Mouse (Mus musculus): ENCODE measurements around the gene Myrip.
"Not testable (repeated sequence)": the region's sequence is repeated elsewhere in the genome, so short reads cannot be mapped to it uniquely, and the experiment has no call there.

Gene Myrip

GRCm38 (mm10) chr9:120331048-120331447, 29.7 kb downstream of the Myrip start:
- not testable (repeated sequence) for DNase-seq (ENCODE audit: low read depth, low spot score)

- no peak for DNase-seq (ENCODE audit: low read depth, low spot score)
These were observed 36.9 kb downstream of the Myrip start for GRCm38 (mm10) chr9:120338172-120338571.

DNA sequence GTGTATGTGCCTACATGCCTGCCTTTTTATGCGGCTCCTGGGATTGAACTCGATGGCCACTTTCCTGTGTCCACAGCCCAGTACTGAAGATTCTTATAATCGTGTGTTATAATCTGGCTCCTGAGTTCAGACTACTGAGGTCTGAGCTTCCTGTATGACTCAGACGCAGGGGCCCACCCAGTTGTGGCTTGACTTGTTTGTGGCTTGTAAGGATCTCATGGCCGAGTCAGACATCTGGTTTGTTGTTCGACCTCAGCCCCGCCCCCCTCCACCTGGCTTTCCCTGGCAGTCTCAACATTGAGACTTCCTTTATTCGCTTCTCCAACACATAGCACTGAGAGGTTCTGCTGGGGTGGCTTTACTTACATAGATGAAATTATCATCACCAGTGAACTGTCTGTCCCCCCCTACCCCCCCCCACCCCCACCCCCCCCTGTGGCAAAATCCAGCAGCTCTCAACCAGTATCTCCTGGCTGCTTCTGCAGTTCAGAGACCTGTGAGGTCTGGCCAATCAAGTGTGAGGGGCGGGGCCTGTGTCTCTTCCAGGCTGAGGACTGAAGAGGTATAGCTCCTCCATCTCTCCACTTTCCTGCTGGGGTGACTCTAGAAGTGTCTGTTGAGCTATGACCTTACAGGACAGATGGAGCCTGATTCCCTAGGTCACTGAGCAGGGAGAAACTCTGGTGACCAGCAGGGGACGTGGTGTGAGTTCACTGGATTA, 38.8 kb downstream of the Myrip start:
- no peak for DNase-seq (ENCODE audit: low read depth, low spot score)

GRCm38 (mm10) chr9:120343123-120343790, 41.9 kb downstream of the Myrip start:
- no peak for DNase-seq (ENCODE audit: low read depth, low spot score)

- no peak for DNase-seq (ENCODE audit: low read depth, low spot score)
These were observed 44.4 kb downstream of the Myrip start for GRCm38 (mm10) chr9:120345651-120346151.

DNA sequence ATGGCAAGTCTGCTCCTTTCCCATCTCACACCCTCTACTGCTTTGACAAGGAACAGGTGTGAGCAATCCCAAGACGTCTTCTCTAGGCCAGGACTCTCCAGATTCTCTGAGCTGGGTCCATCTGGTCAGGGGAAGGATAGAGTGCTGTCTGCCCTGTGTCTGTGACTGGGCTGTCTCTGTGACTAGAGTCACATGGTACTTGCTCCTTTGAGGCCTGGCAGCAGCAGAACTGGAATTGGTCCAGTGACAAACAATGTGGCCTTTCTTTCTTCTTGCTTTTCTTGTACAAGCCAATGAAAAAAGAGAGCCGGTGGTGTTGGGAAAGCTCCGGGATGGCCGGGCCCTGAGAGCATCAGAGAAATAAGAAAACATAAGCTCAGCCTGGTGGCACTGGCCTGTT, 47.8 kb downstream of the Myrip start:
- DNase-seq (ENCODE audit: low read depth, low spot score): peak; percentile 17

DNA sequence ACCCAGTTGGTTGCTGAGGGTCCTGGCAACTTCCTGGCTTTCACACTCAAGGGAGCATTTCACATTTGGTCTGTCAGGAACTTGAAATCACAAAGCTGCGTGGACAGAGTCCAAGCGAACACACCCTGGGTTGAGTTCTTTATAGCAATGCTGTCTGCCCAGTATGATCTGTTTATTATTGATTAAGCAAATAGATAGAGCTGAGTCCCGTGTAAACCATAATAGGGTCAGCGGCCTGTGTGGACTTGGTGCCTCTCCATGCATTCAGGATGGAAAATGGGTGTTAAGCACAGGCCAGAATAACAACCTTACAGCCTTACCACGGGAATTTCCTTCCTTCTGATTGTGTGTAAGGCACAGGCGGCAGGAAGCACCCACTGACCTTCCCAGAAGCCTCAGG, 49.0 kb downstream of the Myrip start:
- no peak for DNase-seq (ENCODE audit: low read depth, low spot score)

- no peak for DNase-seq (ENCODE audit: low read depth, low spot score)
These were observed 49.7 kb downstream of the Myrip start for GRCm38 (mm10) chr9:120351061-120351460.

GRCm38 (mm10) chr9:120351474-120351873, 50.2 kb downstream of the Myrip start:
- DNase-seq (ENCODE audit: low read depth, low spot score): no peak

DNA sequence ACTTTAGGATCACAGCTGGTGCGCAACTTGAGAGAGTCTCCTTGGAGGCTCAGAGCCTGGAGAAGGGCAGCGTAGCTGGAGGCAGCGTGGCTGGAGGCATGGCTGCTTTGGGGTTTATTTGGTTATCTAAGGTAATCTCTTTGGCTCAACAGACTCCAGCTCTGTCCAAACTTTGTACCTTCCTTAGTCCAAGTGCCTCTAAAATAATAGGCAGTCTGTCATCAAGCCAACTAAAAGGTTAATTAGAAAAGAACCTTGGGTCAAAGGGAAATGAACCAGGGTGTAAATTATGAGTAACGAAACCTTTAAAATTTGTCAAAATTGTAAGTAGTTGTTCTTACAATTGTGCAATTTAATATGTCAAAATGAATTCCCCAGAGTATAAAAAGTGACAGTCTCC, 51.7 kb downstream of the Myrip start:
- DNase-seq (ENCODE audit: low read depth, low spot score): no peak

- no peak for DNase-seq (ENCODE audit: low read depth, low spot score)
These were observed 52.7 kb downstream of the Myrip start for GRCm38 (mm10) chr9:120353967-120354366.

DNA sequence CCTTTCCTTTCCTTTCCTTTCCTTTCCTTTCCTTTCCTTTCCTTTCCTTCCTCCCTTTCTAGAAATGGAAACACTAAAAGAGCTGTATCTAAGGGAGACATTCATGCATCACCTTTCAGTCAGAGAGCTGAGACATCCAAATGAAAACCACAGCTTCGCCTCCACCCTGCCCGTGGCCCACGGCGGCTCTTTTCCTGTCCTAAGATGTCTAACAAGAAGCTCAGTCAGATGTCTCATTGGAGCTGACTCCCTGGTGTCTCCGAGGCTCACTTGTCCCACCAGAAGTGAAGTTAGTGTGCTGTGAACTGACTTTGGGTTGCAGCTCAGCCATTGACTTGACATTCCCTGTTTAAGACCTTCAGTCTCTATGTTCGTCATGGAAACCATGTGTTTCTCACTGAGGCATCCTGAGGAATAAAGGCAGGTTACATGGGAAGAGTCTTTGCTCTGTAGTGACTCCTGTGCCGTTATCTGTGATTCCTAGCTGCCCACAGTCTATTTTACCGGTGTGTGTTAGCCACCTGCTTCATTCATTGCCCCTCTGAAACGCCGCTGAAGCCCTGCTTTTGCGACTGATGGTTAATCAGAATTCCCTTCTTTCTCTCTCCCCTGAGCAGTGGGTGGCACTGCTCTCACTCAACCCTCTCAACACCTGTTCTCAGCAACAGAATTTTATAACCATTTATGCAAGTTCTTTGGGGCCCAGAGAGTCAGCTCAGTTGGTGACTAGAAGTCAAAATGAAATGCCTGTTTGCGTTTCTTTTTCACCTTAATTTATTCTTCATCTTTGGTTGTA, 53.4 kb downstream of the Myrip start:
- no peak for DNase-seq (ENCODE audit: low read depth, low spot score)

DNA sequence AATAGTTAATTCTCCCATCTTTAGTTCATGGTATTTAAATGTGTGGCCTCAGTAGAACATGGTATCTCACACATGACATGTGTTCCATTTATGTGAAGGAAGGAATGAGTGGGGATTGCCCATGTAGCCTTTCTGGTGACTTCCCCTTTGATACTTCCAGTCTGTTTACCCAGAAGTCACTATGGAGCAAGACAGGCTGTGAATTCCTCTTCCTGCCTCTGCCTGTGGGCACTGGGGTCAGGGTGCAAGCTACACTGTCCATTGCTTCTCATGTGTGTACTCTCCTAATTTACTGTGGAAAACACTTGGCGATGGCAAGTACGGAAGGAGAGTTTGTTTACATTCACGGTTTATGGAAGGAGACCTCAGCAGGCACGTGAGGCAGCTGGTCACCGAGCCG, 55.2 kb downstream of the Myrip start:
- DNase-seq (ENCODE audit: low read depth, low spot score): no peak

- no peak for DNase-seq (ENCODE audit: low read depth, low spot score)
These were observed 56.7 kb downstream of the Myrip start for GRCm38 (mm10) chr9:120358060-120358459.

- no peak for DNase-seq (ENCODE audit: low read depth, low spot score)
These were observed 59.3 kb downstream of the Myrip start for GRCm38 (mm10) chr9:120360397-120361177.

DNA sequence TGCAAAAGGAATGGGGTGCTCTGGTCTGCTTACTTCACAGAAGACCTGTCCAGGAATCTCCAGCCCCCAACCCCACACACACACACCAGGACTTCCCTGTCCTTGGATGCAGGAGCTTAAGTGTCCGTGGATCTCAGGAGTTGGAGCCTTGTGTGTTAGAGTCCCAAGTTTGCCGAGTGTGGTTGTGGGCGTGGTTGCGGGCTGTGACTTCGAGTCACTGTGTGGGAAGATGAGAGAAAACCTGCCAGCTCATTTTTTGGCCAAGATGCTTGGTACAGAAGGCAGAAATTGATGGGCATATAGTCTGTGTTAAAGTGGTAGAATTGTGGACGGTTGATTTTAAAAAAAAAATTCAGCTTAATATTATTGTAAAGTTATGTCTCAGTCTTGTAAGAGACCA, 60.3 kb downstream of the Myrip start:
- no peak for DNase-seq (ENCODE audit: low read depth, low spot score)

DNA sequence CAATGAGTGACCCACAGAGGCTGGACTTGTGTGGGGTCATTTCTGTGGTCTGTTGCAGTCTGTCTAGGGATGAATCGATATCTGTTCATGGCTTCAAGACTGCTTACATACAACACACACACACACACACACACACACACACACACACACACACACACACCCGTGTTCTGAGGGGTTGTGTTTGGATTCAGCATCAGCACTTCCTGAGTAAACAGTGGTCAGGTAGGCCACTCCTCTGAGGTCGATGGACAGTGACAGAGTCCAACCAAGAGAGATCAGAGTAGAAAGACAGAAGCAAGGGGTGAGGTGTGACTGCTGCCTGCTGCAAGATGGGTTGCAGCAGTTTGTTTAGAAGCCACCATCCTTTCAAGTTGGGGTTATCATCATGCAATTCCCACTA, 61.4 kb downstream of the Myrip start:
- no peak for DNase-seq (ENCODE audit: low read depth, low spot score)

GRCm38 (mm10) chr9:120364653-120365283, 63.5 kb downstream of the Myrip start:
- DNase-seq (ENCODE audit: low read depth, low spot score): no peak

GRCm38 (mm10) chr9:120367526-120367925, 66.2 kb downstream of the Myrip start:
- DNase-seq (ENCODE audit: low read depth, low spot score): no peak

- DNase-seq (ENCODE audit: low read depth, low spot score): no peak
These were observed 70.3 kb downstream of the Myrip start for GRCm38 (mm10) chr9:120371633-120372032.

GRCm38 (mm10) chr9:120372347-120372746, 71.0 kb downstream of the Myrip start:
- no peak for DNase-seq (ENCODE audit: low read depth, low spot score)
